Mouse (Mus musculus): ENCODE results near the gene Grsf1.

DNA sequence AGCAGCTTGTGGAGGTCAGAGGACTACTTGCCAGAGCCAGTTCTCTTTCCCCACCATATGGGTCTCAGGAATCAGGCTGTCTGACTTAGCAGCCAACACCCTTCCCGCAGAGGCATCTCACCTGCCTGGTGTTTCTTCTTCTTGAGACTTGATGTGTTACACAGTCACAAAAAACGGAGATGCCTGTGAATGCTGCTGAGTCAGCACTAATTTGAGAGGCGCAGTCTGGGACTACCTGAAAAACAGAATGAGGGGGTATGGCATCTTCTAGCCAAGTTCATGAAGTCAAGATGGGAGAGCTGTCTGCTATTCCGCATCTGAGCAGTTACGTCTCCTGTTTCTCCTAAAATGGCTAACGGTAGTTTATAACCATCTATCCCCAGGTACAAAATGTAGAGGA, 4.6 kb upstream of the Grsf1 start:
- TF ChIP-seq POLR2A (IDR thresholded peaks at IDR 0.05; ENCODE audit: borderline replicate concordance, low read depth, low read length) (no peak), CTCF (IDR thresholded peaks at IDR 0.05; ENCODE audit: low read depth, low read length) (no peak)
